Mouse (Mus musculus) lung, embryonic 14.5 days (tissue): ENCODE results near the gene Musk. TPM values are rescaled to one million over a fixed set of nuclear protein-coding genes. Genes with fewer than 3 reads are reported as not detected.

Source experiments
- ATAC-seq: fragments of 200-750 bp; cut with Nextera tagmentation; 2 replicates; pipeline ENCODE4 v1.8.0; 2017; ENCODE audit warnings: mild to moderate bottlenecking, moderate TSS enrichment, moderate library complexity; ENCODE audit not compliant: insufficient read depth
- DNase-seq: peaks from one replicate; pipeline ENCODE4 v3.0.0-alpha.2; 2015
- H3K27ac ChIP-seq: fragments of 300-500 bp; sonication (generic); 2 replicates; pipeline ENCODE4 v1.5.1; 2014; ENCODE audit warnings: low read depth, mild to moderate bottlenecking, moderate library complexity
- H3K27me3 ChIP-seq: fragments of 300-500 bp; sonication (generic); 2 replicates; pipeline ENCODE4 v1.6.1; 2014; ENCODE audit warnings: low read length, control low read depth; ENCODE audit not compliant: insufficient read depth
- H3K36me3 ChIP-seq: fragments of 300-500 bp; sonication (generic); 2 replicates; pipeline ENCODE4 v1.6.1; 2014; ENCODE audit warnings: control low read depth; ENCODE audit not compliant: insufficient read depth
- H3K4me1 ChIP-seq: fragments of 300-500 bp; sonication (generic); 2 replicates; pipeline ENCODE4 v1.6.1; 2014; ENCODE audit warnings: antibody characterized with exemption, control low read depth; ENCODE audit not compliant: insufficient read depth
- H3K4me2 ChIP-seq: fragments of 300-500 bp; sonication (generic); 2 replicates; pipeline ENCODE4 v1.6.1; 2014; ENCODE audit warnings: mild to moderate bottlenecking
- H3K4me3 ChIP-seq: fragments of 300-500 bp; sonication (generic); 2 replicates; pipeline ENCODE4 v1.5.1; 2014; ENCODE audit warnings: low read depth, low read length
- H3K9ac ChIP-seq: fragments of 300-500 bp; sonication (generic); 2 replicates; pipeline ENCODE4 v1.6.1; 2014
- H3K9me3 ChIP-seq: fragments of 300-500 bp; sonication (generic); 2 replicates; pipeline ENCODE4 v1.6.1; 2016; ENCODE audit warnings: low read depth, low read length, control low read depth
- CTCF ChIP-seq: IDR thresholded peaks from 2 replicates; pipeline ENCODE4 v1.5.1; 2016; ENCODE audit warnings: antibody characterized with exemption, low read depth
- WGBS: fragments of 180-500 bp; shearing (Covaris S2); extraction: QIAGEN DNeasy Blood & Tissue Kit; methylation state at CpG from one replicate; pipeline ENCODE4 v1.1.7; 2014; 5-methylcytosine and 5-hydroxymethylcytosine counted together
- polyA plus RNA-seq: library from polyadenylated mRNA; unstranded; fragments of >200 nt; fragmentation: Nextera tagmentation; extraction: Ambion mirVana; gene quantifications from 2 replicates; pipeline ENCODE4 v1.2.1, GENCODE M21; 2014

The Musk gene
- polyA plus RNA-seq, 1 experiment from 2014 or later = not detected

- Histone ChIP-seq H3K27ac (no peak overlapping the region), H3K9me3 (no peaks in the 10 kb centered on the region), H3K4me3 (no peak overlapping the region), H3K4me1 (no peaks in the 10 kb centered on the region), H3K27me3 (no peaks in the 10 kb centered on the region), H3K9ac (no peak overlapping the region), H3K36me3 (no peaks in the 10 kb centered on the region), H3K4me2 (no peak overlapping the region)
- 94% methylated on average over 2 of the region's 2 CpGs for WGBS
- ATAC-seq (no peak), DNase-seq (no peak)
- TF ChIP-seq CTCF = no peak
Observed at GRCm38 (mm10) chr4:58269961-58270360, 15.8 kb upstream of the Musk start.

GRCm38 (mm10) chr4:58270956-58271355 lies 14.8 kb upstream of the Musk start:
- Histone ChIP-seq H3K4me1 (no peaks in the 10 kb centered on the region), H3K4me3 (no peak overlapping the region), H3K9ac (no peak overlapping the region), H3K27ac (no peak overlapping the region), H3K9me3 (no peaks in the 10 kb centered on the region), H3K27me3 (no peaks in the 10 kb centered on the region), H3K36me3 (no peaks in the 10 kb centered on the region), H3K4me2 (no peak overlapping the region)
- DNase-seq (no peak), ATAC-seq (no peak)
- no peak for TF ChIP-seq CTCF
- WGBS = 98% methylated on average over 1 of the region's 1 CpGs

GRCm38 (mm10) chr4:58271504-58272162 lies 14.1 kb upstream of the Musk start:
- DNase-seq (peak; percentile 70), ATAC-seq (peak; percentile 86)
- peak overlapping the region; percentile 58; the same call in 1 of the 2 replicates for H3K27ac ChIP-seq
- no peak overlapping the region for H3K9ac ChIP-seq
- H3K4me1 ChIP-seq = no peaks in the 10 kb centered on the region
- no peaks in the 10 kb centered on the region for H3K27me3 ChIP-seq
- no peak for TF ChIP-seq CTCF
- no peaks in the 10 kb centered on the region for H3K9me3 ChIP-seq
- H3K36me3 ChIP-seq = no peaks in the 10 kb centered on the region
- WGBS = 29% methylated on average over 10 of the region's 10 CpGs
- H3K4me3 ChIP-seq = no peak overlapping the region
- H3K4me2 ChIP-seq = peak overlapping the region; percentile 16; the same call in 1 of the 2 replicates

GRCm38 (mm10) chr4:58275261-58275895 lies 10.4 kb upstream of the Musk start:
- Histone ChIP-seq H3K4me3 (no peak overlapping the region), H3K9me3 (no peaks in the 10 kb centered on the region), H3K9ac (no peak overlapping the region), H3K4me1 (no peaks in the 10 kb centered on the region), H3K27me3 (no peaks in the 10 kb centered on the region), H3K27ac (no peak overlapping the region), H3K36me3 (no peaks in the 10 kb centered on the region), H3K4me2 (no peak overlapping the region)
- WGBS = 58% methylated on average over 8 of the region's 8 CpGs
- TF ChIP-seq CTCF = no peak
- no peak for ATAC-seq
- DNase-seq = no peak

GRCm38 (mm10) chr4:58278368-58278767 lies 7.4 kb upstream of the Musk start:
- peak; percentile 78 for DNase-seq

GRCm38 (mm10) chr4:58280121-58280520 lies 5.6 kb upstream of the Musk start:
- no peak for TF ChIP-seq CTCF
- Histone ChIP-seq H3K4me3 (no peak overlapping the region), H3K4me1 (no peaks in the 10 kb centered on the region), H3K9ac (no peak overlapping the region), H3K4me2 (no peak overlapping the region), H3K27ac (no peak overlapping the region), H3K9me3 (no peaks in the 10 kb centered on the region), H3K27me3 (no peaks in the 10 kb centered on the region), H3K36me3 (no peaks in the 10 kb centered on the region)
- WGBS = 80% methylated on average over 2 of the region's 2 CpGs
- DNase-seq = no peak
- ATAC-seq = no peak

More at GRCm38 (mm10) chr4:58278368-58278767, 7.4 kb upstream of the Musk start:
- no peak for TF ChIP-seq CTCF
- ATAC-seq = peak; percentile 44; the same call in 1 of the 2 replicates
- Histone ChIP-seq H3K4me3 (no peak overlapping the region), H3K9me3 (no peaks in the 10 kb centered on the region), H3K27ac (no peak overlapping the region), H3K27me3 (no peaks in the 10 kb centered on the region), H3K4me2 (no peak overlapping the region), H3K4me1 (no peaks in the 10 kb centered on the region), H3K9ac (no peak overlapping the region), H3K36me3 (no peaks in the 10 kb centered on the region)
- 46% methylated on average over 6 of the region's 6 CpGs for WGBS

GRCm38 (mm10) chr4:58286368-58287090 lies 769 bp downstream of the Musk start:
- Histone ChIP-seq H3K4me1 (no peaks in the 10 kb centered on the region), H3K9me3 (no peaks in the 10 kb centered on the region), H3K36me3 (no peaks in the 10 kb centered on the region), H3K27ac (no peak overlapping the region), H3K27me3 (no peaks in the 10 kb centered on the region), H3K4me2 (no peak overlapping the region), H3K9ac (no peak overlapping the region), H3K4me3 (no peak overlapping the region)
- WGBS = 44% methylated on average over 9 of the region's 9 CpGs
- ATAC-seq = no peak
- no peak for DNase-seq
- TF ChIP-seq CTCF = no peak
